Mouse (Mus musculus) midbrain, postnatal 0 days (tissue): ENCODE measurements around the gene Mllt6. TPM values are rescaled to one million over a fixed set of nuclear protein-coding genes. Genes with fewer than 3 reads are reported as not detected.
"Not testable (repeated sequence)": the region's sequence is repeated elsewhere in the genome, so short reads cannot be mapped to it uniquely, and the experiment has no call there.

Experiments used
- ATAC-seq: fragments of 200-750 bp; cut with Nextera tagmentation; 2 replicates; pipeline ENCODE4 v1.8.0; 2017; ENCODE audit warnings: moderate number of reproducible peaks, mild to moderate bottlenecking, moderate TSS enrichment, moderate library complexity; ENCODE audit not compliant: low FRiP score
- DNase-seq: peaks from one replicate; pipeline ENCODE4 v3.0.0-alpha.2; 2015; ENCODE audit warnings: low spot score
- H3K27ac ChIP-seq: fragments of 300-500 bp; sonication (generic); 2 replicates; pipeline ENCODE4 v1.5.1; 2014; ENCODE audit warnings: low read depth, mild to moderate bottlenecking, low read length, mixed read lengths
- H3K27me3 ChIP-seq: fragments of 300-500 bp; sonication (generic); 2 replicates; pipeline ENCODE4 v1.6.1; 2014; ENCODE audit warnings: low read length, control low read depth, mixed read lengths; ENCODE audit not compliant: insufficient read depth
- H3K36me3 ChIP-seq: fragments of 300-500 bp; sonication (generic); 2 replicates; pipeline ENCODE4 v1.6.1; 2014; ENCODE audit warnings: low read length, control low read depth, mixed read lengths; ENCODE audit not compliant: insufficient read depth
- H3K4me1 ChIP-seq: fragments of 300-500 bp; sonication (generic); 2 replicates; pipeline ENCODE4 v1.6.1; 2014; ENCODE audit warnings: mild to moderate bottlenecking, control low read depth, antibody characterized with exemption, low read length, mixed read lengths; ENCODE audit not compliant: insufficient read depth
- H3K4me2 ChIP-seq: fragments of 300-500 bp; sonication (generic); 2 replicates; pipeline ENCODE4 v1.6.1; 2014; ENCODE audit warnings: low read depth, mild to moderate bottlenecking, low read length, mixed read lengths; ENCODE audit not compliant: poor library complexity, severe bottlenecking
- H3K4me3 ChIP-seq: fragments of 300-500 bp; sonication (generic); 2 replicates; pipeline ENCODE4 v1.5.1; 2014; ENCODE audit warnings: low read depth, mild to moderate bottlenecking, low read length, moderate library complexity
- H3K9ac ChIP-seq: fragments of 300-500 bp; sonication (generic); replicated peaks from 2 replicates; pipeline ENCODE4 v1.6.1; 2014; ENCODE audit warnings: mild to moderate bottlenecking, low read length, moderate library complexity, mixed read lengths; ENCODE audit not compliant: poor library complexity, severe bottlenecking
- H3K9me3 ChIP-seq: fragments of 300-500 bp; sonication (generic); 2 replicates; pipeline ENCODE4 v1.6.1; 2016; ENCODE audit warnings: low read length, control low read depth
- CTCF ChIP-seq: IDR thresholded peaks from 2 replicates; pipeline ENCODE4 v1.5.1; 2016; ENCODE audit warnings: antibody characterized with exemption, mild to moderate bottlenecking
- WGBS: fragments of 180-500 bp; shearing (Covaris S2); extraction: QIAGEN DNeasy Blood & Tissue Kit; methylation state at CpG from one replicate; pipeline ENCODE4 v1.1.7; 2014; 5-methylcytosine and 5-hydroxymethylcytosine counted together
- polyA plus RNA-seq: library from polyadenylated mRNA; unstranded; fragments of >200 nt; fragmentation: Nextera tagmentation; extraction: Ambion mirVana; gene quantifications from 2 replicates; pipeline ENCODE4 v1.2.1, GENCODE M21; 2015
- total RNA-seq: library from RNA; depleted of rRNA; stranded (reverse); fragments of >200 nt; gene quantifications from 2 replicates; pipeline ENCODE4 v1.2.3, GENCODE M21; 2014

Mllt6 gene
- total and polyA plus RNA-seq, 2 experiments from 2014 or later, result 1.7 to 52.8 TPM

- no peaks in the 10 kb centered on the region for H3K9me3 ChIP-seq
- no peak overlapping the region for H3K27ac ChIP-seq
- H3K4me3 ChIP-seq, result no peak overlapping the region
- H3K4me2 ChIP-seq, result no peak overlapping the region
- WGBS, result 53% methylated on average over 5 of the region's 5 CpGs
- H3K36me3 ChIP-seq, result no peaks in the 10 kb centered on the region
- no peaks in the 10 kb centered on the region for H3K4me1 ChIP-seq
- no peak for ATAC-seq
- H3K27me3 ChIP-seq, result no peaks in the 10 kb centered on the region
- TF ChIP-seq CTCF, result no peak
- no peak overlapping the region for H3K9ac ChIP-seq
- no peak for DNase-seq
These were observed 12.9 kb upstream of the Mllt6 start for GRCm38 (mm10) chr11:97650341-97650740.

GRCm38 (mm10) chr11:97653376-97653775 is 9.8 kb upstream of the Mllt6 start:
- H3K9me3 ChIP-seq, H3K27me3 ChIP-seq, H3K4me3 ChIP-seq, DNase-seq, H3K9ac ChIP-seq, H3K27ac ChIP-seq, H3K4me2 ChIP-seq, H3K4me1 ChIP-seq, H3K36me3 ChIP-seq, ATAC-seq: not testable (repeated sequence)
- WGBS, result 93% methylated on average over 11 of the region's 11 CpGs

GRCm38 (mm10) chr11:97654210-97654609 is 9.0 kb upstream of the Mllt6 start:
- H3K4me2 ChIP-seq, result no peak overlapping the region
- no peak overlapping the region for H3K27ac ChIP-seq
- H3K9ac ChIP-seq, result no peak overlapping the region
- ATAC-seq (no peak), DNase-seq (no peak)
- H3K4me3 ChIP-seq, result no peak overlapping the region
- H3K9me3 ChIP-seq, result no peaks in the 10 kb centered on the region
- no peaks in the 10 kb centered on the region for H3K4me1 ChIP-seq
- no peak for TF ChIP-seq CTCF
- H3K27me3 ChIP-seq, result no peaks in the 10 kb centered on the region
- no peaks in the 10 kb centered on the region for H3K36me3 ChIP-seq
- 95% methylated on average over 2 of the region's 2 CpGs for WGBS

- no peak for TF ChIP-seq CTCF
- H3K27me3 ChIP-seq, result no peaks in the 10 kb centered on the region
- H3K4me1 ChIP-seq, result peaks cover 4% of the 10 kb centered on the region; the same call in 1 of the 2 replicates
- no peak for DNase-seq
- H3K36me3 ChIP-seq, result no peaks in the 10 kb centered on the region
- no peak overlapping the region for H3K4me2 ChIP-seq
- H3K27ac ChIP-seq, result no peak overlapping the region
- H3K9ac ChIP-seq, result no peak overlapping the region
- no peak overlapping the region for H3K4me3 ChIP-seq
- no peaks in the 10 kb centered on the region for H3K9me3 ChIP-seq
- no peak for ATAC-seq
- 75% methylated on average over 14 of the region's 14 CpGs for WGBS
These were observed 6.8 kb upstream of the Mllt6 start for GRCm38 (mm10) chr11:97656269-97656971.

GRCm38 (mm10) chr11:97657184-97657945 is 5.8 kb upstream of the Mllt6 start:
- no peak for ATAC-seq
- WGBS, result 52% methylated on average over 5 of the region's 6 CpGs
- H3K9me3 ChIP-seq, result no peaks in the 10 kb centered on the region
- H3K27ac ChIP-seq, result no peak overlapping the region
- H3K27me3 ChIP-seq, result peaks cover 6% of the 10 kb centered on the region; the same call in 1 of the 2 replicates
- no peak for DNase-seq
- H3K4me1 ChIP-seq, result peaks cover 5% of the 10 kb centered on the region; the same call in 1 of the 2 replicates
- H3K4me2 ChIP-seq, result no peak overlapping the region
- H3K4me3 ChIP-seq, result no peak overlapping the region
- no peak for TF ChIP-seq CTCF
- H3K36me3 ChIP-seq, result no peaks in the 10 kb centered on the region
- no peak overlapping the region for H3K9ac ChIP-seq

GRCm38 (mm10) chr11:97657967-97658366 is 5.2 kb upstream of the Mllt6 start:
- ATAC-seq, H3K9me3 ChIP-seq, H3K27ac ChIP-seq, H3K36me3 ChIP-seq, H3K4me3 ChIP-seq, H3K4me1 ChIP-seq, H3K27me3 ChIP-seq, DNase-seq, H3K9ac ChIP-seq, H3K4me2 ChIP-seq: not testable (repeated sequence)
- WGBS, result 89% methylated on average over 6 of the region's 6 CpGs
